Mouse (Mus musculus): ENCODE data around the gene Rtp4.

DNA sequence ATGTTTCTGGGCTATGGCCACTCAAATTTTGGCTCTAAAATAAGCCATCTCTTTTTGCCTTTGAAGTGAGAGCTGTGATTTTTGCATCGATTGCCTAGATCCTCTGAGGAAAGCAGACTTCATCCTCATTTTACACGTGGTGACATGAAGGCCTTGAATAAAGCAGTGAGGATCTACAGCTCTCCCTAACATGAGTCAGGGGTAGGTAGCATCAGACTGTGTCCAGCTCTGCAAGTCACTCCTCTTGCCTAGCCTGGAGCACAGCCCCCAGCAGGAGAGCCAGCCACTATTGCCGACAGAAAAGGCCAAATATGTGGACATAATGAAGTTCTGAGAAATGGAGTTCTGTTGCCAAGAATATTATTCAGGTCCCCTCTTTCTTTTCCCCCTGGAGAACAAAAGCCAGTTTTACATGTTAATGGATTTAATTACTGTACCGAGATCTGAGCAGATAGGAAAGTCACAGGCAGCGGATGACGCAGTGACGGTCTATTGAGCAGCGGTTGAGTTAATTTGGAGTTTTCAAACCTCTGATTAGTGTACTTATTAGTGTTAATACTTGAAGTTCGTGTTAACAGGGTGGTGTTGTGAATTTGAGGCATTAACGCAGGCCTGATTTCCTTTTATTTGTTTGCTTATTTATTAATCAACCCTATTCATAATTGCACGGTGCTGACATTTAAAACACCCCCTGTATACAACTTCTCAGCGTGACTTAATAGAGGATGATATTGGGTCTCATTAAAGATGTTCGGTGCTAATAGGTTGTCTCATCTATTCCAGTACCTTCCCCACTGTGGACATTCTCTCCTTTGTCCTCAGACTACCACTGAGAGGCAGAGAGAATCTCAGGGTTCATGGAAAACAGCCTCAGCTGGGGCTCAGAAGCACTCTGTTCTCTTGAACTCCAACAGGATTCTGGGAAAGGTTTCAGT lies 139.8 kb downstream of the Rtp4 start:
- no peak for TF ChIP-seq CTCF (IDR thresholded peaks at IDR 0.05; ENCODE audit: low read depth, low read length)
- no peak for TF ChIP-seq POLR2A (IDR thresholded peaks at IDR 0.05; ENCODE audit: borderline replicate concordance, low read depth, low read length)
